Mouse (Mus musculus) spleen, adult 2 months (tissue): ENCODE results near the gene Pank4. TPM values are rescaled to one million over a fixed set of nuclear protein-coding genes. Genes with fewer than 3 reads are reported as not detected.

Experiments
- DNase-seq, 2 experiments: peaks; one replicate each; pipeline versions ENCODE4 v3.0.0 to v3.0.0-alpha.2; 2012 to 2021; ENCODE audit warnings: low spot score in 2 of 2, low read depth in 1 of 2
- H3K27ac ChIP-seq: fragments of 200-500 bp; 2 replicates; pipeline ENCODE4 v1.5.1; 2012; ENCODE audit warnings: low read length, inconsistent platforms; ENCODE audit not compliant: insufficient read depth
- H3K27me3 ChIP-seq: fragments of 200-500 bp; 2 replicates; pipeline ENCODE4 v1.6.1; 2012; ENCODE audit warnings: mild to moderate bottlenecking, moderate library complexity, low read length, inconsistent platforms; ENCODE audit not compliant: control insufficient read depth, insufficient read depth
- H3K36me3 ChIP-seq: fragments of 200-500 bp; 2 replicates; pipeline ENCODE4 v1.6.1; 2012; ENCODE audit warnings: mild to moderate bottlenecking, low read length, inconsistent platforms; ENCODE audit not compliant: control insufficient read depth, insufficient read depth
- H3K4me1 ChIP-seq: fragments of 200-500 bp; 2 replicates; pipeline ENCODE4 v1.6.1; 2011; ENCODE audit warnings: inconsistent platforms; ENCODE audit not compliant: control insufficient read depth, insufficient read depth, insufficient read length
- H3K4me3 ChIP-seq: fragments of 200-500 bp; 2 replicates; pipeline ENCODE4 v1.5.1; 2011; ENCODE audit warnings: mild to moderate bottlenecking, inconsistent platforms; ENCODE audit not compliant: insufficient read depth, insufficient read length; ENCODE audit errors: extremely low read depth
- CTCF ChIP-seq: fragments of 200-500 bp; IDR thresholded peaks from 2 replicates; pipeline ENCODE4 v1.5.1; 2011; ENCODE audit warnings: mild to moderate bottlenecking, inconsistent platforms; ENCODE audit not compliant: insufficient read depth, insufficient read length, insufficient replicate concordance; ENCODE audit errors: extremely low read depth
- POLR2A ChIP-seq: fragments of 200-500 bp; IDR thresholded peaks from 2 replicates; pipeline ENCODE4 v1.6.1; 2011; ENCODE audit warnings: low read depth, low read length, inconsistent platforms
- WGBS: fragments of 180-500 bp; shearing (Covaris S2); methylation state at CpG from one replicate; pipeline ENCODE4 v1.1.7; 2018; 5-methylcytosine and 5-hydroxymethylcytosine counted together
- polyA plus RNA-seq: library from polyadenylated mRNA; depleted of rRNA; stranded (reverse); fragments of >200 nt; gene quantifications from 2 replicates; pipeline ENCODE4 v1.2.3, GENCODE M21; 2012

The Pank4 gene
- polyA plus RNA-seq, 1 experiment, result 58.0 TPM

DNA sequence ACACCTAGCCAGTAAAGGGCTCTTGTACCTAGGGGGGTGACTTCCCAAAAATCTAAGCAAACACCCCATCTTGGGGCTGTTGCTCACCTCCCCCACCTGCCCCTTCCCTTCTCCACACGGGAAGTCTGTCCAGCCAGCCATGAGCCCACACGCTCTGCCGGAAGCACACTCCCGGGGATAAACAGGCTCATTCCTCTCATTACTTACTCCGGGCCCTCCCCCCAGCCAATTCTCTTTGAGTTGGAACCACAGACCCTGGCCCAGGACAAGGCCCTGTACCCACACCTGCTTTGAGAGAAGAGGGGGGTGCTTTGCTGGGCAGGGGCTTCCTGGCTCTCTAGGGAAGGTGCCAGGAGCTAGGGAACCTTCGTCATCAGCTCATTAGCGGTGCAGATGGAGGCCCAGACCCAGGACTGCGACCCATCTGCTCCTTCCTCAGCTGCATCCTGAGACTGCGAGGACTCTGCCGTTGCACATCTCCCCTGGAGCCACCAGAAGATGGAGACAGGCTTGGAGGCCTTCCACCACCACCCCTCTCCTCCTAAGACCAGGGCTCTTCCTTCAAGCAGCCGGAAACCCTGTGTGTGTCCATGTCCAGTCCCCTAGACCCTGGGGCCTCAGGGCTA is 53.4 kb downstream of the Pank4 start:
- Histone ChIP-seq H3K27ac (no peak overlapping the region), H3K4me1 (peaks cover 2% of the 10 kb centered on the region; the same call in 1 of the 2 replicates), H3K27me3 (no peaks in the 10 kb centered on the region), H3K36me3 (no peaks in the 10 kb centered on the region), H3K4me3 (no peak overlapping the region)
- TF ChIP-seq CTCF (no peak), POLR2A (no peak)
- 71% methylated on average over 11 of the region's 11 CpGs for WGBS
- no peak for DNase-seq

DNA sequence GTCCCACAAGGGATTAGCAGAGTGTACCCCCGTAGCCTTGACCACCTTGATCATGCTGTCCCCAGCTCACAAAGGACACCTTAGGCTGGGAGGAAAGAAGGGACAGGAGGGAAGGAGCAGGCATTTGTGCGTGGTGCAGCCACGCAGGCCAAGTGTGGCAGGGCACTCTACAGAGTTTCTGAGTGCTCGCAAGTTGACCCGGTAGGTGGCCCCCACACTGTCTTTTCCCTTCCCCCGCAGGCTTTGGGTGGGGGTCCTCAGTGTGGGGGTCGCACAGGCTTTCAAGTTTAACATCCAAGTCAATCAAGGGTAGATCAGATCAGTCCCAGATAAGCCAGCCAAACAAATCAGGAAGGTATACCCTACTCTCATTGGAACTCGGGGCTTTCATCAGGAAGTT is 54.1 kb downstream of the Pank4 start:
- TF ChIP-seq CTCF (no peak), POLR2A (no peak)
- WGBS, result 65% methylated on average over 8 of the region's 8 CpGs
- H3K4me1 ChIP-seq, result peaks cover 2% of the 10 kb centered on the region; the same call in 1 of the 2 replicates
- no peak overlapping the region for H3K4me3 ChIP-seq
- H3K27ac ChIP-seq, result no peak overlapping the region
- DNase-seq, result no peak
- H3K27me3 ChIP-seq, result no peaks in the 10 kb centered on the region
- H3K36me3 ChIP-seq, result no peaks in the 10 kb centered on the region

DNA sequence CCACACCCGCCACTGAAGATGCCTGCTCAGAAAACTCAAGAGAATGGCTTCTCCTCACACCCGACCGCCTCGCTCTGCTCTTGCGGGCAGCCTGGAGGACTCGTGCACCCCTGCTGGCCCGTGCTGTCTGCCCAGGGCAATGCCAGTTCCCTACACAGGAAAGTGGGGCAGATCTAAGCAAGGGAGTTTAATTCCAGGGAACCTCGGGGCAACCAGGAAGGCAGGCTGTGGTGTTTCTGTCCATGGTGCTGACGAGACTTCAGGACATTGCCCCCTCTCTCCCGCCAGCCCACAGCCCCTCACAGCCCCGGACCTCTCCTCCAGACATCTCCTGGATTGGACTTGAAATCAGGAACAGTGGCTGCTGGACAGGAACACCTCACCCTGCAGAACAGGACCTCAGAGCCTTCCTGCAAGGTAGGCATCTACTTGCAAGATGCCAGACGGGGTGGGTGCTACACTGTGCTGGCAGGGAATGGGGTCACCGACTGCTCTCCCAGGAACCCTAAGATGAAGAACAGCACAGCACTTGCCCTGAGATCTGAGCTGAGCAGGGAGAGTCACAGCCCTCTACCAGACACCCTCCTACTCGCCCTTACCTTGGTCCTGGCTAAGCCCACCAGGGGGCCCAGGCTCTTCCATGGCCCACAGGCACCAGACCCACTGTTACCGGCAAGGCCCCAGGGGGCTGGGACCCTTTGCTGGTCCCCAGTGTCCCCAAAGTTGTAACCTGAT is 54.8 kb downstream of the Pank4 start:
- WGBS, result 11% methylated on average over 15 of the region's 15 CpGs
- TF ChIP-seq POLR2A (no peak), CTCF (no peak)
- H3K36me3 ChIP-seq, result no peaks in the 10 kb centered on the region
- H3K27ac ChIP-seq, result no peak overlapping the region
- no peak for DNase-seq
- H3K4me3 ChIP-seq, result no peak overlapping the region
- no peaks in the 10 kb centered on the region for H3K27me3 ChIP-seq
- peaks cover 2% of the 10 kb centered on the region; the same call in 1 of the 2 replicates for H3K4me1 ChIP-seq

DNA sequence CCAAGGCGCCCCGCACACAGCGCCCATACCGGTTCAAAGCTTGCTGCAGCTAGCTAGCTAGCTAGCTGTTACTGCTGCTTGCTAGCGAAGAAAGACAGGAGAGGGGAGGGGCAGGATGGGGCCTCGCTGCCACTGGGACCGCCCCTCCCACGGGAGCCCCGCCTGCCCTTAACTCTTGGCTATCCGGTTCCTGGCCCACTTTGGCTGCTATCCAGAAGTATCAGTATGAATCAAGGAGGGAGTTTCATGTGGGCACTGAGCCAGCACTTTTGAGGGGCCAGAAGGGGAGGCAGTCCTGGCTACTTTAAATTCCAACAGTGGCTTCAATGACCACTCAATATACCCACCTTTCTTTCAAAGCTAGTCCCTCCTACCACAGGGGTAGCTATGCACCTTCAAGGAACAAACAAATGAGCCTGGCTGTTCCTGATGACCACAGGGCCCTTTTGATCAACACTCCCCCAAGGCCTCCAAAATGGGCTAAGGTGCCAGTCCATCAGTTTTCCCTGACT is 55.5 kb downstream of the Pank4 start:
- WGBS, result 5% methylated on average over 10 of the region's 10 CpGs
- H3K27ac ChIP-seq, result no peak overlapping the region
- peaks cover 2% of the 10 kb centered on the region; the same call in 1 of the 2 replicates for H3K4me1 ChIP-seq
- H3K27me3 ChIP-seq, result no peaks in the 10 kb centered on the region
- DNase-seq, result no peak
- TF ChIP-seq CTCF (no peak), POLR2A (no peak)
- H3K36me3 ChIP-seq, result no peaks in the 10 kb centered on the region
- no peak overlapping the region for H3K4me3 ChIP-seq

DNA sequence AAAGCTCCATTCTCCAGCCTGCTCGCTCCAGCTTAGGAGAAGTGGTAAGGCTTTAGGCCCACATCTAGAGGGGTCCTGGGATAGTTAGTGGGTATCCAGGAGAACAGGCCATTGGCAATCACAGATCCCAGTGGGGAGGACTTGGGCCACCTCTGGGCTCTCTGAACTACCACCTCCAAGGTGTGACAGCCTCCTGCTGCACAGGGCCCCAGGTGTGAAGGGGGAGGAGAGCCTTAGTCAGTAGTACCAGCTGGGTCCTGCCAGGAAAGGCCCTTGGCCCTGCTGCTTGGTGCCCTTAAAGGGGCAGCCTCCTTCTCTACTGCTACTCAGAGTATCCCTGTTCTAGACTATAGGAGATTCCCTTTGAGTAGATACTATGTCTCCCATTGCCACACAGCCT is 56.2 kb downstream of the Pank4 start:
- 55% methylated on average over 1 of the region's 1 CpGs for WGBS
- Histone ChIP-seq H3K27me3 (no peaks in the 10 kb centered on the region), H3K4me1 (peaks cover 2% of the 10 kb centered on the region; the same call in 1 of the 2 replicates), H3K36me3 (no peaks in the 10 kb centered on the region), H3K27ac (no peak overlapping the region), H3K4me3 (no peak overlapping the region)
- no peak for DNase-seq
- TF ChIP-seq POLR2A, result no peak
- TF ChIP-seq CTCF, result no peak

DNA sequence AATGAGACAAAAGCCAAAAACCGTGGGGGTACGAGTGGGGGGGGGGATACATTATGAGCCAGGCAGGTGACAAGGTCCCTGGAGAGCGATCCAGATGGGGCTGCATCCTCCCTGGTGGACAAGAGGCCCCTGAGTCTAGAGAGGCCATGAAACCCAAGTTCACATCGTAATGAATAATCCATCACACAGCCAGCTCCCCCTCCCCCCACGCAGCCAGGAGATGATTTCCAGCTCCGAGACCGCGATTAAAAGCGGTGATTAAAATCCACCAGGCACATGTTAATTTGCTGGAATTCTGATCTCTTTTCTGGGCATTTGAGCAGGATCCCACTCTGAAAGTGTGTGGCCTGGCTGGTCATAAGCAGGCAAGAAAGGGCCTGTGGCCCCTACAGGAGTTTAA is 56.9 kb downstream of the Pank4 start:
- no peaks in the 10 kb centered on the region for H3K27me3 ChIP-seq
- no peaks in the 10 kb centered on the region for H3K36me3 ChIP-seq
- H3K4me1 ChIP-seq, result peaks cover 2% of the 10 kb centered on the region; the same call in 1 of the 2 replicates
- no peak overlapping the region for H3K27ac ChIP-seq
- H3K4me3 ChIP-seq, result no peak overlapping the region
- 79% methylated on average over 9 of the region's 9 CpGs for WGBS
- DNase-seq, result no peak
- TF ChIP-seq CTCF (no peak), POLR2A (no peak)
